Mouse (Mus musculus) heart, embryonic 11.5 days (tissue): ENCODE results near the gene Vapb. TPM values are rescaled to one million over a fixed set of nuclear protein-coding genes. Genes with fewer than 3 reads are reported as not detected.

Source experiments
- ATAC-seq: fragments of 200-750 bp; cut with Nextera tagmentation; replicated peaks from 2 replicates; pipeline ENCODE4 v1.8.0; 2017; ENCODE audit warnings: moderate library complexity; ENCODE audit not compliant: insufficient number of reproducible peaks, low FRiP score, low TSS enrichment
- H3K27ac ChIP-seq: fragments of 300-500 bp; sonication (generic); 2 replicates; pipeline ENCODE4 v1.5.1; 2014; ENCODE audit warnings: mild to moderate bottlenecking, low read depth, low read length
- H3K27me3 ChIP-seq: fragments of 300-500 bp; sonication (generic); 2 replicates; pipeline ENCODE4 v1.6.1; 2014; ENCODE audit warnings: mild to moderate bottlenecking, low read length, mixed read lengths; ENCODE audit not compliant: control insufficient read depth, insufficient read depth
- H3K36me3 ChIP-seq: fragments of 300-500 bp; sonication (generic); 2 replicates; pipeline ENCODE4 v1.6.1; 2014; ENCODE audit warnings: mild to moderate bottlenecking, low read length, moderate library complexity, mixed read lengths; ENCODE audit not compliant: control insufficient read depth, insufficient read depth
- H3K4me1 ChIP-seq: fragments of 300-500 bp; sonication (generic); 2 replicates; pipeline ENCODE4 v1.6.1; 2014; ENCODE audit warnings: low read length; ENCODE audit not compliant: control insufficient read depth, insufficient read depth
- H3K4me2 ChIP-seq: fragments of 300-500 bp; sonication (generic); 2 replicates; pipeline ENCODE4 v1.6.1; 2014; ENCODE audit warnings: mild to moderate bottlenecking, moderate library complexity
- H3K4me3 ChIP-seq: fragments of 300-500 bp; sonication (generic); 2 replicates; pipeline ENCODE4 v1.5.1; 2014; ENCODE audit warnings: low read depth, low read length
- H3K9ac ChIP-seq: fragments of 300-500 bp; sonication (generic); 2 replicates; pipeline ENCODE4 v1.6.1; 2014; ENCODE audit warnings: mild to moderate bottlenecking, low read depth, low read length, moderate library complexity
- H3K9me3 ChIP-seq: fragments of 300-500 bp; sonication (generic); replicated peaks from 2 replicates; pipeline ENCODE4 v1.6.1; 2016; ENCODE audit warnings: low read length; ENCODE audit not compliant: control insufficient read depth
- WGBS: fragments of 180-500 bp; shearing (Covaris S2); extraction: QIAGEN DNeasy Blood & Tissue Kit; methylation state at CpG from one replicate; pipeline ENCODE4 v1.1.7; 2014; ENCODE audit not compliant: insufficient replicate concordance; 5-methylcytosine and 5-hydroxymethylcytosine counted together
- polyA plus RNA-seq: library from polyadenylated mRNA; unstranded; fragments of >200 nt; fragmentation: Nextera tagmentation; extraction: Ambion mirVana; gene quantifications from 2 replicates; pipeline ENCODE4 v1.2.1, GENCODE M21; 2014

Gene Vapb
- polyA plus RNA-seq, 1 experiment from 2014 or later = 11.1 TPM

- ATAC-seq = no peak
- Histone ChIP-seq H3K27me3 (no peaks in the 10 kb centered on the region), H3K27ac (no peak overlapping the region), H3K9me3 (no peaks in the 10 kb centered on the region), H3K9ac (no peak overlapping the region), H3K4me3 (no peak overlapping the region), H3K4me2 (no peak overlapping the region), H3K4me1 (peaks cover 49% of the 10 kb centered on the region), H3K36me3 (no peaks in the 10 kb centered on the region)
- 85% methylated on average over 5 of the region's 5 CpGs for WGBS
Observed at GRCm38 (mm10) chr2:173770620-173771019, 33.3 kb downstream of the Vapb start.

- Histone ChIP-seq H3K4me2 (no peak overlapping the region), H3K27me3 (no peaks in the 10 kb centered on the region), H3K36me3 (no peaks in the 10 kb centered on the region), H3K4me3 (no peak overlapping the region), H3K9ac (no peak overlapping the region), H3K27ac (no peak overlapping the region), H3K4me1 (peaks cover 60% of the 10 kb centered on the region), H3K9me3 (no peaks in the 10 kb centered on the region)
- WGBS = 74% methylated on average over 8 of the region's 8 CpGs
- no peak for ATAC-seq
Observed at GRCm38 (mm10) chr2:173771706-173772105, 34.4 kb downstream of the Vapb start.

DNA sequence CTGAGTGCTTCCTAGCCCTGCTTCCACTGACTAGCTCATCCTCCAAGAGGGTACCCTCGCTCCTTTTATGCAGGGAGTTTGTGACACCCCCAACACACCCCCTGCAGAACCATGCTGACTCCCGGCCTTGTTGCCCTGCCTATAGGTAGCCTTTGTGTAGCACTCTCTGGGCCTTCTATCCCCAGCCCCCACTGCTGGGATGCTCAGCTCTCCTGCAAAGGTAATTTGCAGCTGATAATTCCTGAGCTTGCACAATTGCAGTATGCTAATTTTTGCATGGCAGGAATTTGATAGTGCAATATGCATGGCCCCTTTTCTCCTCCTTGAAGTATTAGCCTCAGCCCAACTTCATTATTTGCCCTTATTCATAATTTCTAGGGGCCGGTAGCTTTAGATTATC lies 38.2 kb downstream of the Vapb start:
- no peak for ATAC-seq
- WGBS = 40% methylated on average over 3 of the region's 3 CpGs
- H3K9ac ChIP-seq = no peak overlapping the region
- H3K4me3 ChIP-seq = no peak overlapping the region
- no peaks in the 10 kb centered on the region for H3K27me3 ChIP-seq
- H3K9me3 ChIP-seq = no peaks in the 10 kb centered on the region
- H3K27ac ChIP-seq = no peak overlapping the region
- H3K4me1 ChIP-seq = peaks cover 63% of the 10 kb centered on the region
- H3K36me3 ChIP-seq = peaks cover 4% of the 10 kb centered on the region; the same call in 1 of the 2 replicates
- no peak overlapping the region for H3K4me2 ChIP-seq

GRCm38 (mm10) chr2:173776108-173776507 lies 38.8 kb downstream of the Vapb start:
- 14% methylated on average over 9 of the region's 9 CpGs for WGBS
- no peak for ATAC-seq
- H3K9ac ChIP-seq = no peak overlapping the region; the same call in 1 of the 2 replicates
- no peaks in the 10 kb centered on the region for H3K27me3 ChIP-seq
- peaks cover 4% of the 10 kb centered on the region; the same call in 1 of the 2 replicates for H3K36me3 ChIP-seq
- no peaks in the 10 kb centered on the region for H3K9me3 ChIP-seq
- peak overlapping the region; percentile 32; the same call in 1 of the 2 replicates for H3K4me2 ChIP-seq
- H3K27ac ChIP-seq = no peak overlapping the region
- no peak overlapping the region for H3K4me3 ChIP-seq
- peaks cover 68% of the 10 kb centered on the region for H3K4me1 ChIP-seq

GRCm38 (mm10) chr2:173780931-173781330 lies 43.6 kb downstream of the Vapb start:
- no peak overlapping the region for H3K9ac ChIP-seq
- H3K36me3 ChIP-seq = peaks cover 6% of the 10 kb centered on the region; the same call in 1 of the 2 replicates
- H3K4me3 ChIP-seq = no peak overlapping the region
- no peak overlapping the region for H3K27ac ChIP-seq
- no peaks in the 10 kb centered on the region for H3K27me3 ChIP-seq
- H3K4me2 ChIP-seq = no peak overlapping the region
- ATAC-seq = no peak
- peaks cover 34% of the 10 kb centered on the region for H3K4me1 ChIP-seq
- WGBS = 79% methylated on average over 5 of the region's 5 CpGs
- H3K9me3 ChIP-seq = no peaks in the 10 kb centered on the region

DNA sequence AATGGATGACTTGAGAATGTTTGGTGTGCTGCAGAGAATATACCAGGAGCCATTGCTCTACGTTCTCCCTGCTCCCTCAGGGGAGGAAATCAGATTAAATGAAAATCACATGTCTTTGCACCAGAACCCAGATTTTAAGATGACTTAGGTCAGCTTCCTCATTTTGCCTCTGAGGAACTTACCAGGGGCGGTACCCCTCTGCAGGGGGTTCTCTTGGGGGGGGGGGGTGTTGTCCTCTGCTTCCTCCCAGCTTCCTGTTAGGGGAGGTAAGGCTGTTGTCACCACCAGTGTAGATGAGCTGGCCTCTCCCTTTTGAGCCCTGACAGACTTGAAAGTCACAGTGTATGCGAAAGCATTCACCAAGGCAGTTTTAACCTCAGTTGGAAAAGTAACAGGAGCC lies 47.1 kb downstream of the Vapb start:
- no peak for ATAC-seq
- no peak overlapping the region for H3K4me3 ChIP-seq

DNA sequence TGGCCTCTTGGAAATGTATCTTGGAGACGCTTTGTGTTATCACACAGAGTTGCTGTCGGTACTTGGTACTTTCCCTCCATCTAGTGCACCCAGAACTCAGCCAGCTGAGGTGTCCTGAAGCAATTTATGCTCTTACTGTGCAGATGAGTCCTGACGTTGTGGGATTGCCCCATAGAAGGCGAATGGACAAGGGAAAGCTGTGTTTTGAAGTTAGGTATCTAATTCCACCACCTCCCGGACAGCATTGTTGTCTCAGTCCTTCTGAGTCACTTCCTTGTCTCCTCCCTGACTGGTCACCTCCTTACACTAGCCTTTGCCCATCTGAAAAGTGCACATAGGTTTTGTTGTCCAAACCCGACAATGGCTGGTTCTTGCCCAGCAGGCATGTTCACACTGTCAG lies 47.6 kb downstream of the Vapb start:
- Histone ChIP-seq H3K9me3 (no peaks in the 10 kb centered on the region), H3K36me3 (0 out of 2 replicates have a peak, but pooled peaks cover 3% of the 10 kb centered on the region), H3K4me2 (no peak overlapping the region), H3K4me3 (no peak overlapping the region), H3K27ac (no peak overlapping the region), H3K9ac (no peak overlapping the region), H3K4me1 (peaks cover 17% of the 10 kb centered on the region), H3K27me3 (no peaks in the 10 kb centered on the region)
- WGBS = 54% methylated on average over 6 of the region's 6 CpGs
- ATAC-seq = no peak

More for the DNA sequence above, 47.1 kb downstream of the Vapb start:
- H3K9ac ChIP-seq = no peak overlapping the region
- peaks cover 16% of the 10 kb centered on the region for H3K4me1 ChIP-seq
- 66% methylated on average over 3 of the region's 3 CpGs for WGBS
- H3K9me3 ChIP-seq = no peaks in the 10 kb centered on the region
- H3K4me2 ChIP-seq = no peak overlapping the region
- no peaks in the 10 kb centered on the region for H3K27me3 ChIP-seq
- no peak overlapping the region for H3K27ac ChIP-seq
- H3K36me3 ChIP-seq = 0 out of 2 replicates have a peak, but pooled peaks cover 3% of the 10 kb centered on the region

DNA sequence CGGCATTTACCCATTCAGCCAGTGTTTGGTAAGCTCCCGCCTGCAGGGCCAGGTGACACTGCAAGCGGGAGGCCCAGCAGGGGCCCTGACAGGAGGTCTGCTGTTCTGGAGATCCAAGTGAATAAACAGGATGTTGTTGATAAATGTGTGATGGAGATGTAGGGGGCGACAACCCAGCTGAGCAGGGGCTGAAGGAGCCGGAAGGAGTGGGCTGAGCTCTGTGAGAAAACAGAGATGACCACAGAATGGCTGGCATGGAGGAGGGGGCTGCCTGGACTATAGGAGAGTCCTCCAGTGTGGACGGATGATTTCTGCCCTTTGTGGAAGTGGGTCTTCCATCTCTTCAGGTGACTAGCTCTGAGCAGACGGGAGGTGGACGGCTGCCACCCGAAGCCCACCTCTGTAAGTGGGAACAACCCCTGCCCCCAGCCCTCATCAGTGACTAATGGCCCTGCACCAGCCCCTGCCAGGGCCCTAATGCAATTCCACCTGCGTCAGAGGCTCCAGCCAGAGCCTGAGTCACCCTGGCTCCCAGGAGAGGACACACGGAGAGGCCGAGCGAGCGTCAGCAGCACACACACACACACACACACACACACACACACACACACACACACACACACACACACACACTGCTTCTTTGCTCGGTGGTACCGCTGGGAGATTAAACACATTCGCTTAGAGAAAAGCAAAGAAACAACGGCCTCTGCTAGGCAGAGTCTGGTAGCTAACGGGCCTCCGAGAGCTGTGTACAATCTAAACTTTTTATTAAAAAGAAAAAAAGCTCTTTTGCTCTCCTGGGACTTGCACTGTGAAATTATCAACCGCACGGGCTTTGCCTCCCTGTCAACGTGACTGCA lies 52.9 kb downstream of the Vapb start:
- peak overlapping the region; percentile 50; the same call in 1 of the 2 replicates for H3K27ac ChIP-seq

More for the DNA sequence above, 52.9 kb downstream of the Vapb start:
- H3K9ac ChIP-seq = peak overlapping the region; percentile 28
- no peaks in the 10 kb centered on the region for H3K36me3 ChIP-seq
- H3K4me2 ChIP-seq = peak overlapping the region; percentile 39
- no peaks in the 10 kb centered on the region for H3K9me3 ChIP-seq
- H3K4me1 ChIP-seq = peaks cover 14% of the 10 kb centered on the region
- peak; percentile 44 for ATAC-seq
- H3K27me3 ChIP-seq = no peaks in the 10 kb centered on the region
- WGBS = 17% methylated on average over 23 of the region's 23 CpGs
- no peak overlapping the region for H3K4me3 ChIP-seq
